Mouse (Mus musculus) testis, adult 2 months (tissue): ENCODE results near the gene Neurog3.

ENCODE experiments used
- CTCF ChIP-seq: fragments of 200-500 bp; IDR thresholded peaks from 2 replicates; pipeline ENCODE4 v1.5.1; 2012; ENCODE audit warnings: low read depth, mild to moderate bottlenecking, inconsistent platforms, low read length, moderate library complexity; ENCODE audit not compliant: control insufficient read depth, insufficient read depth, insufficient replicate concordance
- POLR2A ChIP-seq: fragments of 200-500 bp; IDR thresholded peaks from 2 replicates; pipeline ENCODE4 v1.6.1; 2012; ENCODE audit warnings: low read depth, mild to moderate bottlenecking, inconsistent platforms, low read length, moderate library complexity; ENCODE audit not compliant: control insufficient read depth

DNA sequence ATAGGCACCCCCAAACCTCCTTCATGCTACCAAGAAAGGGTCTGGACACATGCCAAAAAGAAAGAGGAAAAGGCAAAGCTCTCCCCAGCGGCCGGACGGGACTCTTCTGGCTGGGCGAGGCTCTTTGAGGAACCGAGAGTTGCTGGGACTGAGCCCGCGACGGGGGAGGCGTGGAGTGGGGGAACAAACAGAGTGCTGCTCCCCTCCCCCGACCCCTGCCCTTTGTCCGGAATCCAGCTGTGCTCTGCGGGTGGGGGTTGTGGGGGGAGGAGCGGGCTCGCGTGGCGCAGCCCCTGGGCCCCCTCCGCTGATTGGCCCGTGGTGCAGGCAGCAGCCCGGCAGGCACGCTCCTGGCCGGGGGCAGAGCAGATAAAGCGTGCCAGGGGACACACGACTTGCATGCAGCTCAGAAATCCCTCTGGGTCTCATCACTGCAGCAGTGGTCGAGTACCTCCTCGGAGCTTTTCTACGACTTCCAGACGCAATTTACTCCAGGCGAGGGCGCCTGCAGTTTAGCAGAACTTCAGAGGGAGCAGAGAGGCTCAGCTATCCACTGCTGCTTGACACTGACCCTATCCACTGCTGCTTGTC is at the start of gene Neurog3:
- TF ChIP-seq POLR2A (no peak), CTCF (no peak)
